Mouse (Mus musculus) heart, embryonic 15.5 days (tissue): ENCODE measurements at regions not wholly inside any gene's neighbourhood (a gene's known extent, or its start where the extent isn't known, plus 50 kb on each side); places are given as distances from the start of the nearest gene placed in this dataset.
A peak's percentile ranks its signal among the peaks of the same experiment; 100 is the strongest.
"Not testable (repeated sequence)": the region's sequence is repeated elsewhere in the genome, so short reads cannot be mapped to it uniquely, and the experiment has no call there.

Experiments
- ATAC-seq: fragments of 200-750 bp; cut with Nextera tagmentation; replicated peaks from 2 replicates; pipeline ENCODE4 v1.8.0; 2017; ENCODE audit warnings: low read depth, moderate TSS enrichment; ENCODE audit not compliant: insufficient number of reproducible peaks, insufficient read depth, low FRiP score
- H3K27ac ChIP-seq: fragments of 300-500 bp; sonication (generic); 2 replicates; pipeline ENCODE4 v1.5.1; 2015; ENCODE audit warnings: mild to moderate bottlenecking, inconsistent platforms
- H3K27me3 ChIP-seq: fragments of 300-500 bp; sonication (generic); 2 replicates; pipeline ENCODE4 v1.6.1; 2015; ENCODE audit warnings: inconsistent platforms
- H3K36me3 ChIP-seq: fragments of 300-500 bp; sonication (generic); 2 replicates; pipeline ENCODE4 v1.6.1; 2015; ENCODE audit warnings: mild to moderate bottlenecking, inconsistent platforms
- H3K4me1 ChIP-seq: fragments of 300-500 bp; sonication (generic); replicated peaks from 2 replicates; pipeline ENCODE4 v1.6.1; 2015; ENCODE audit warnings: inconsistent platforms
- H3K4me2 ChIP-seq: fragments of 300-500 bp; sonication (generic); 2 replicates; pipeline ENCODE4 v1.6.1; 2015; ENCODE audit warnings: inconsistent platforms, mild to moderate bottlenecking, moderate library complexity
- H3K4me3 ChIP-seq: fragments of 300-500 bp; sonication (generic); 2 replicates; pipeline ENCODE4 v1.5.1; 2015; ENCODE audit warnings: mild to moderate bottlenecking, inconsistent platforms
- H3K9ac ChIP-seq: fragments of 300-500 bp; sonication (generic); 2 replicates; pipeline ENCODE4 v1.6.1; 2015; ENCODE audit warnings: mild to moderate bottlenecking, inconsistent platforms
- H3K9me3 ChIP-seq: fragments of 300-500 bp; sonication (generic); replicated peaks from 2 replicates; pipeline ENCODE4 v1.6.1; 2016; ENCODE audit warnings: inconsistent platforms
- WGBS: fragments of 180-500 bp; shearing (Covaris S2); methylation state at CpG from one replicate; pipeline ENCODE4 v1.1.7; 2015; ENCODE audit warnings: mixed read lengths; 5-methylcytosine and 5-hydroxymethylcytosine counted together

DNA sequence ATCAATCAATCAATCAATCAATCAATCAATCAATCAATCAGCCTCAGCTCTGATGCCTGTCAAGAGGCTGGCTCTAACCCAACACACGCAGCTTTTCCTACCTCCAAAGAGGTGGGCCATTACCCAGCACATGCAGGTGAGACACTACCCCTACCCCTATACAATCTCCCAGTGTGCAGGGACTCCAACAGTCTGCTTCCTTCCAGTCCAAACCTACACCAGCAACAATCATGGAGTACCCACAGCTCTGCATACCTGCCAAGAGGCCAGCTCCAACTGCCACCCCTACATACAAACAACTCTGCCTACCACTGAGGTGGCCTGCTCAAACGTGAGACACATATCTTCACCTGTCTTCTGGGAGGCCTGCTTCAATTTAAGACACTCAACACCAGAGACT is 76.7 kb upstream of the Fcho1 start:
- not testable (repeated sequence) for H3K36me3 ChIP-seq, H3K9ac ChIP-seq, H3K27me3 ChIP-seq, H3K27ac ChIP-seq, H3K4me1 ChIP-seq, H3K9me3 ChIP-seq, H3K4me2 ChIP-seq, H3K4me3 ChIP-seq
- WGBS = 51% methylated on average over 2 of the region's 2 CpGs
- peak; percentile 70 for ATAC-seq

- H3K4me1 ChIP-seq, H3K27me3 ChIP-seq, H3K27ac ChIP-seq, H3K9me3 ChIP-seq, H3K9ac ChIP-seq, H3K36me3 ChIP-seq: not testable (repeated sequence)
- ATAC-seq = 0 out of 2 replicates have a peak, but pooled peaks have one; percentile 22
- peak overlapping the region; percentile 30 for H3K4me3 ChIP-seq
- WGBS = 5% methylated on average over 5 of the region's 9 CpGs
- H3K4me2 ChIP-seq = peak overlapping the region; percentile 43
Observed at GRCm38 (mm10) chr8:71789031-71789460, 63.5 kb upstream of the Fcho1 start.

GRCm38 (mm10) chr8:71780624-71781023 is 55.1 kb upstream of the Fcho1 start:
- H3K27ac ChIP-seq, H3K4me2 ChIP-seq, H3K4me3 ChIP-seq, H3K27me3 ChIP-seq, H3K36me3 ChIP-seq, H3K9ac ChIP-seq, H3K4me1 ChIP-seq, ATAC-seq, H3K9me3 ChIP-seq: not testable (repeated sequence)
- 82% methylated on average over 10 of the region's 10 CpGs for WGBS

- H3K27me3 ChIP-seq, ATAC-seq, H3K27ac ChIP-seq, H3K4me3 ChIP-seq, H3K4me1 ChIP-seq, H3K4me2 ChIP-seq, H3K36me3 ChIP-seq, H3K9ac ChIP-seq, H3K9me3 ChIP-seq: not testable (repeated sequence)
- 62% methylated on average over 3 of the region's 4 CpGs for WGBS
Observed at GRCm38 (mm10) chr8:71779824-71780223, 54.3 kb upstream of the Fcho1 start.

DNA sequence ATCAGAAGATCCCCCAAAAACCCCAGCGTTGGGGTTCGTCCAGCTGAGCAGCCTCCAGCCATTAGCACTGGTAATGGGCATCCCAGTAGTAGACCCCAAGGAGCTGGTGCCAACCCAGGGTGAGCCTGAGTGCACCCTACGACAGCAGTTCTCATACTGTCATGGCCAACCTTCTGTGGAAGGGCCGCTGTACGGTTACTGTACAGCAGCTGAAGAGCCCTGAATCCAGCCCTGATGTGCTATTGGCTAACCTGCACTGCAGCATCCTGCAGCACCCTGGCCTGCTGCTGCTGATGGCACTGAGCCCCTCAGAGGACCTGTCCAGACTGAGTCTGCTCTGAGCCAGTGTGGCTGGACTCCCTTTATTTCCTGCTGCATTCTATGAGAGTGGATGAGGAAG is 53.9 kb upstream of the Fcho1 start:
- ATAC-seq, H3K27me3 ChIP-seq, H3K27ac ChIP-seq, H3K36me3 ChIP-seq, H3K9ac ChIP-seq, H3K4me3 ChIP-seq, H3K9me3 ChIP-seq, H3K4me1 ChIP-seq, H3K4me2 ChIP-seq: not testable (repeated sequence)
- WGBS = 82% methylated on average over 5 of the region's 5 CpGs

DNA sequence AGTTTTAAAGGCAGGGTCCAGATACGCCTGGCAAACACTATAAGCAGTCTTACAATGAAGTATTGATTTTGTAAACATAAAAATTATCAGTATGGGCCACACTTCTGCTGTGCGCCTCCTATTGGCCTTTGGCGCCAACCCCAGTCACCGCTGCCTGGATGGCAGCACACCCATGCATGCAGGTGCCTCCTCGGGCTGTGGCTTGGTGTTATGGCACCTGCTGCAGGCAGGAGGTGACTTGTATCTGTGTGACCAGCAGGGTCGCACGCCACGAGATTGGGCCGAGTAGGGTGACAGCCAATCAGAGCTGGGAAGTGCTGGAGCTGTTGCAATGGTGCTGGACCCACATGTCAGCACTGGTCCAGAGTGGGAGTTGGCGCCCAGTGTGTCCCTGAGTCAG is 53.4 kb upstream of the Fcho1 start:
- Histone ChIP-seq H3K27me3 (no peaks in the 10 kb centered on the region), H3K9ac (no peak overlapping the region), H3K27ac (no peak overlapping the region), H3K4me1 (no peaks in the 10 kb centered on the region), H3K4me3 (no peak overlapping the region), H3K36me3 (no peaks in the 10 kb centered on the region), H3K4me2 (no peak overlapping the region), H3K9me3 (no peaks in the 10 kb centered on the region)
- 81% methylated on average over 10 of the region's 10 CpGs for WGBS
- no peak for ATAC-seq
